Mouse (Mus musculus): ENCODE measurements around the gene Irgq. TPM values are rescaled to one million over a fixed set of nuclear protein-coding genes. Genes with fewer than 3 reads are reported as not detected.

Irgq gene
- polyA plus RNA-seq, 1 experiment from 2014 or later: 7.3 TPM

Other genes starting within 250 kb of the Irgq start
- gene Zfp61, start 229.5 kb upstream of the Irgq start, polyA plus RNA-seq (2016; fragmentation: Nextera tagmentation; extraction: Ambion mirVana): 39.6 and 41.9 TPM in 2 replicates
- 12.9 and 13.2 TPM in 2 replicates for gene Zfp94, start 214.0 kb upstream of the Irgq start, polyA plus RNA-seq (2016; fragmentation: Nextera tagmentation; extraction: Ambion mirVana)
- gene Tescl, start 196.8 kb upstream of the Irgq start, polyA plus RNA-seq (2016; fragmentation: Nextera tagmentation; extraction: Ambion mirVana): 0.17 TPM in 1 of 2 replicates, not detected in the other
- gene Lypd5, start 181.5 kb upstream of the Irgq start, polyA plus RNA-seq (2016; fragmentation: Nextera tagmentation; extraction: Ambion mirVana): not detected in 2 replicates
- gene Kcnn4, start 160.4 kb upstream of the Irgq start, polyA plus RNA-seq (2016; fragmentation: Nextera tagmentation; extraction: Ambion mirVana): 3.8 and 5.1 TPM in 2 replicates
- gene Smg9, start 131.1 kb upstream of the Irgq start, polyA plus RNA-seq (2016; fragmentation: Nextera tagmentation; extraction: Ambion mirVana): 26.5 and 28.5 TPM in 2 replicates
- gene Irgc1, start 78.4 kb upstream of the Irgq start, polyA plus RNA-seq (2016; fragmentation: Nextera tagmentation; extraction: Ambion mirVana): not detected in 2 replicates
- gene Plaur, start 68.2 kb upstream of the Irgq start, polyA plus RNA-seq (2016; fragmentation: Nextera tagmentation; extraction: Ambion mirVana): 1.1 and 1.3 TPM in 2 replicates
- gene Cadm4, start 48.7 kb upstream of the Irgq start, polyA plus RNA-seq (2016; fragmentation: Nextera tagmentation; extraction: Ambion mirVana): 9.3 and 10.0 TPM in 2 replicates
- gene Zfp428, start 23.7 kb upstream of the Irgq start, polyA plus RNA-seq (2016; fragmentation: Nextera tagmentation; extraction: Ambion mirVana): 111 and 113 TPM in 2 replicates
- gene AC161166.1, start 18.2 kb upstream of the Irgq start, polyA plus RNA-seq (2016; fragmentation: Nextera tagmentation; extraction: Ambion mirVana): 0.82 and 1.3 TPM in 2 replicates
- not detected in 2 replicates for gene Pinlyp, start 15.4 kb downstream of the Irgq start, polyA plus RNA-seq (2016; fragmentation: Nextera tagmentation; extraction: Ambion mirVana)
- gene Xrcc1, start 15.6 kb downstream of the Irgq start, polyA plus RNA-seq (2016; fragmentation: Nextera tagmentation; extraction: Ambion mirVana): 174 and 177 TPM in 2 replicates
- 24.4 and 26.6 TPM in 2 replicates for gene Ethe1, start 56.9 kb downstream of the Irgq start, polyA plus RNA-seq (2016; fragmentation: Nextera tagmentation; extraction: Ambion mirVana)
- 1.4 TPM in 2 replicates for gene Zfp575, start 57.0 kb downstream of the Irgq start, polyA plus RNA-seq (2016; fragmentation: Nextera tagmentation; extraction: Ambion mirVana)
- not detected in 2 replicates for gene Phldb3, start 80.1 kb downstream of the Irgq start, polyA plus RNA-seq (2016; fragmentation: Nextera tagmentation; extraction: Ambion mirVana)
- gene Lypd3, start 105.9 kb downstream of the Irgq start, polyA plus RNA-seq (2016; fragmentation: Nextera tagmentation; extraction: Ambion mirVana): 0.36 and 0.88 TPM in 2 replicates
- gene Tex101, start 146.0 kb downstream of the Irgq start, polyA plus RNA-seq (2016; fragmentation: Nextera tagmentation; extraction: Ambion mirVana): not detected in 2 replicates
- not detected in 2 replicates for gene BC049730, start 178.6 kb downstream of the Irgq start, polyA plus RNA-seq (2016; fragmentation: Nextera tagmentation; extraction: Ambion mirVana)
- gene Gm4763, start 196.2 kb downstream of the Irgq start, polyA plus RNA-seq (2016; fragmentation: Nextera tagmentation; extraction: Ambion mirVana): not detected in 2 replicates
- gene Cd177, start 229.6 kb downstream of the Irgq start, polyA plus RNA-seq (2016; fragmentation: Nextera tagmentation; extraction: Ambion mirVana): 0.07 TPM in 1 of 2 replicates, not detected in the other
- gene Ceacam10, start 246.5 kb downstream of the Irgq start, polyA plus RNA-seq (2016; fragmentation: Nextera tagmentation; extraction: Ambion mirVana): not detected in 2 replicates

Measured in forebrain, embryonic 10.5 days (tissue).